Mouse (Mus musculus) adrenal gland, adult 8-10 months (tissue): ENCODE results near the gene Gm33543. TPM values are rescaled to one million over a fixed set of nuclear protein-coding genes. Genes with fewer than 3 reads are reported as not detected.

ENCODE experiments used
- DNase-seq: peaks from one replicate; pipeline ENCODE4 v3.0.0; 2022
- total RNA-seq, 4 experiments: library from RNA; stranded (reverse); gene quantifications; 2 replicates each; pipeline ENCODE4 v1.2.4; 2022

Gm33543 gene
- total RNA-seq, 4 experiments from 2014 or later, result not detected

- DNase-seq, result no peak
Observed at GRCm38 (mm10) chr10:95777701-95778320, 64.9 kb downstream of the Gm33543 start.

GRCm38 (mm10) chr10:95777071-95777470 is 65.7 kb downstream of the Gm33543 start:
- no peak for DNase-seq

- no peak for DNase-seq
Observed at GRCm38 (mm10) chr10:95774856-95775255, 67.9 kb downstream of the Gm33543 start.

- no peak for DNase-seq
Observed at GRCm38 (mm10) chr10:95774001-95774628, 68.6 kb downstream of the Gm33543 start.

Other genes starting within 250 kb of the Gm33543 start
- gene Anapc15-ps, start 169.5 kb downstream of the Gm33543 start, total RNA-seq, result 1 to 10 TPM in 1 of 4 experiments, not detected in 3; 1.1 TPM
- 10 to 100 TPM; 26.1 to 47.8 (median 33.7) TPM for gene Eea1, start 97.7 kb upstream of the Gm33543 start, total RNA-seq